Mouse (Mus musculus): ENCODE measurements around the gene Ankrd6. TPM values are rescaled to one million over a fixed set of nuclear protein-coding genes. Genes with fewer than 3 reads are reported as not detected.

Gene Ankrd6
- polyA plus RNA-seq, 1 experiment from 2014 or later: 26.5 TPM

DNA sequence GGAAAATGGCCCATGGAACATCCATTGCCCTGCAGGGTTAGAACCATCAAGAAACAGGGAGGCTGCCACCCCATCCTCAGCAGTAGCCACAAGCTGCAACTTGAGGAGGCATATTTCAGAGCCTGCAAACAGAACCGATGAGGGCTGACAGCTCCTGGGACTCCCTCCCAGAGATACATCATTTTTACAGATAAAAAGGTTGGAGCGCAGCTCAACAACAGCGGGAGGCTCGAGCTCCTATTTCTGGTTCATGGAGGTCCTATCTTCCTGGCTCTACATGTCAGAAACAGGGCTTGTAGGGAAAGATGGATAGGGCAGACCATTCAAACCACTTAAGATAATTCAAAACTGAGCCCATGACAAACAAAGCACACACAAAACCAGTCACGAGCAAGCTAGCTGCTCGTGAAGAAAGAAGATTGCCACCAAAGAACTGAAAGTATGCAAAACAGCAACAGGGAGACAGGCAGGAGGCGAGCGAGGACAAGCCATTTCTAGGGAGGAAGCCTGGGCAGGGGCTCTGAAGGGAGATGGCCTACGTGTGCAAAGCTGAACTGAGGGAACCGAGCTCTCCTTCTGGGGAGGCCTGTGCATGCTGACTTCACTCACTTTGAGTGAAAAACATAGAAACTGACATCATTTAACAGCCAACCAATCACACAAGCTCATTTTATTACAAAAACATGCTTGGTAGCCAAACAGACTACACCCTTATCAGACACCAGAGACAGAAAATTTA lies 60.5 kb downstream of the Ankrd6 start:
- Histone ChIP-seq H3K36me3 (peaks cover 5% of the 10 kb centered on the region), H3K9ac (no peak overlapping the region), H3K27ac (no peak overlapping the region), H3K9me3 (peaks cover 19% of the 10 kb centered on the region), H3K27me3 (replicated peaks) (0 out of 2 replicates have a peak, but pooled peaks cover 5% of the 10 kb centered on the region), H3K4me3 (no peak overlapping the region), H3K4me1 (0 out of 2 replicates have a peak, but pooled peaks cover 12% of the 10 kb centered on the region), H3K4me2 (replicated peaks) (no peak overlapping the region)
- no peak for ATAC-seq (ENCODE audit: low FRiP score, low read depth)
- 60% methylated on average over 10 of the region's 10 CpGs for WGBS

DNA sequence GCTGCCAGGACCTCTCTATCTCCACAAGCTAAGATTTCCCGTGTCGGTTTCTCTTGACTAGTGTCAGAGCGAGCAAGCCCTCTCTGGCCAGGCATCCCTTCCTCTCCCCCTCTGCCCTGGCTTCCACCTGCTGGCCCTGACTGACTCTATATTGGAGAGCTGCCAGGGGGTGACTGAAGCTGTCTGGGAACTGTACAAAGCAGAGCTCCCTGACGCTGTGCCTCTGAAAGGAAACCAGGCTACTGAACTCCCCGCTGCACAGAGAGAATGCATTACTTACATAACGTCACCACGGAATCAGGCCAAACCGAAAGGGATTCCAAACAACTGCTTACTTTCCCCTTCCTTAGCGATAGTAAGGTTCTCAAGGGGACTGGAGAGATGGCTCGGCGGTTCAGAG lies 61.4 kb downstream of the Ankrd6 start:
- H3K36me3 ChIP-seq: peaks cover under 1% of the 10 kb centered on the region
- H3K4me1 ChIP-seq: 0 out of 2 replicates have a peak, but pooled peaks cover 12% of the 10 kb centered on the region
- ATAC-seq (ENCODE audit: low FRiP score, low read depth): peak; percentile 73
- H3K27me3 ChIP-seq (replicated peaks): 0 out of 2 replicates have a peak, but pooled peaks cover 5% of the 10 kb centered on the region
- no peak overlapping the region for H3K4me3 ChIP-seq
- no peak overlapping the region for H3K4me2 ChIP-seq (replicated peaks)
- H3K9ac ChIP-seq: no peak overlapping the region
- WGBS: 50% methylated on average over 11 of the region's 11 CpGs
- 0 out of 2 replicates have a peak overlapping the region, but pooled peaks have one; percentile 23 for H3K27ac ChIP-seq
- H3K9me3 ChIP-seq: peaks cover 11% of the 10 kb centered on the region

DNA sequence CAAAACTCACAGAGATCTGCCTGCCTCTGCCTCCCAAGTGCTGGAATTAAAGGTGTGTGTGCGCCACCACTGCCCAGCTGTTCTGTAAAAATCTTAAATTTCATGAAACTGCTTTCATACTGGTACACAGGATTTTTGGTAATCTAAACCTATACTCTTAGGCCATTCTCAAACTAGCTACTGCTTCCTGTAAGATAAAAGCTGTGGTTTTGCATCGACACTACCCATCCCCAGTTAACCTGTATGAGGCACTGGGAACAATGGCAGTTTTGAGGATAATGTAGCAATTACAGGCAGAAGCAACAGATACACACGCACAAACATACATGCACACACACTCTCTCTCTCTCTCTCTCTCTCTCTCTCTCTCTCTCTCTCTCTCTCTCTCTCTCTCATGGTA lies 64.2 kb downstream of the Ankrd6 start:
- Histone ChIP-seq H3K4me1 (0 out of 2 replicates have a peak, but pooled peaks cover 12% of the 10 kb centered on the region), H3K9ac (no peak overlapping the region)
- ATAC-seq (ENCODE audit: low FRiP score, low read depth): no peak

DNA sequence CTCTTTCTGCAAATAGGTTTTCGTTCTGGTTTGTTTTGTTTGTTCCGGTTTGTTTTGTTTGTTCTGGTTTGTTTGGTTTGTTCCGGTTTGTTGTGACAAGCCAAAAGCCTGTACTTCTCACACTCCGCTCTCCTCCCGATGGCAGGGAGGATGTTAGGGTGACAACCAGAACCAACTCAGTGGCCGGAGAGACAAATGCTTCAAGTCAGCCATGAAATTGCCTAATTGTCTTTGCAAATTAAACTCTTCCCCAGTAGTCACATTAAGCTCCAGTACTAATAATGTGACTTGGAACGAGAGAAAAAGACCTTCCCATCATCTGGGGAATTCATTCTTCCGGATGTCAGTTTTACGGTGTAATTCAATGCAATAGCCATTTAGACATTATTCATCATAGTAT lies 66.0 kb downstream of the Ankrd6 start:
- H3K9me3 ChIP-seq: no peaks in the 10 kb centered on the region
- no peak for ATAC-seq (ENCODE audit: low FRiP score, low read depth)
- peaks cover 5% of the 10 kb centered on the region; the same call in 1 of the 2 replicates for H3K27me3 ChIP-seq (replicated peaks)
- H3K27ac ChIP-seq: no peak overlapping the region
- 27% methylated on average over 9 of the region's 9 CpGs for WGBS
- H3K4me2 ChIP-seq (replicated peaks): no peak overlapping the region
- H3K9ac ChIP-seq: no peak overlapping the region
- H3K36me3 ChIP-seq: no peaks in the 10 kb centered on the region
- no peak overlapping the region for H3K4me3 ChIP-seq
- 0 out of 2 replicates have a peak, but pooled peaks cover 5% of the 10 kb centered on the region for H3K4me1 ChIP-seq

More for the DNA sequence above, 64.2 kb downstream of the Ankrd6 start:
- Histone ChIP-seq H3K4me3 (no peak overlapping the region), H3K9me3 (no peaks in the 10 kb centered on the region), H3K36me3 (no peaks in the 10 kb centered on the region), H3K27ac (no peak overlapping the region), H3K27me3 (replicated peaks) (peaks cover 5% of the 10 kb centered on the region; the same call in 1 of the 2 replicates), H3K4me2 (replicated peaks) (no peak overlapping the region)
- 95% methylated on average over 3 of the region's 3 CpGs for WGBS

- H3K4me2 ChIP-seq (replicated peaks): no peak overlapping the region
- no peak for ATAC-seq (ENCODE audit: low FRiP score, low read depth)
- H3K27me3 ChIP-seq (replicated peaks): no peaks in the 10 kb centered on the region; the same call in 1 of the 2 replicates
- H3K36me3 ChIP-seq: no peaks in the 10 kb centered on the region
- no peak overlapping the region for H3K27ac ChIP-seq
- no peak overlapping the region for H3K4me3 ChIP-seq
- H3K9me3 ChIP-seq: no peaks in the 10 kb centered on the region
- H3K9ac ChIP-seq: no peak overlapping the region
- H3K4me1 ChIP-seq: no peaks in the 10 kb centered on the region
- WGBS: 75% methylated on average over 4 of the region's 4 CpGs
These were observed 69.6 kb downstream of the Ankrd6 start for GRCm38 (mm10) chr4:32881001-32881400.

GRCm38 (mm10) chr4:32874669-32875068 lies 76.0 kb downstream of the Ankrd6 start:
- Histone ChIP-seq H3K9me3 (no peaks in the 10 kb centered on the region), H3K9ac (no peak overlapping the region), H3K4me3 (no peak overlapping the region), H3K27me3 (replicated peaks) (no peaks in the 10 kb centered on the region), H3K4me2 (replicated peaks) (no peak overlapping the region), H3K27ac (no peak overlapping the region), H3K4me1 (no peaks in the 10 kb centered on the region), H3K36me3 (no peaks in the 10 kb centered on the region)
- no peak for ATAC-seq (ENCODE audit: low FRiP score, low read depth)
- WGBS: 89% methylated on average over 4 of the region's 4 CpGs

GRCm38 (mm10) chr4:32872189-32872749 lies 78.4 kb downstream of the Ankrd6 start:
- Histone ChIP-seq H3K36me3 (no peaks in the 10 kb centered on the region), H3K4me1 (no peaks in the 10 kb centered on the region), H3K4me3 (no peak overlapping the region), H3K27me3 (replicated peaks) (no peaks in the 10 kb centered on the region), H3K9me3 (no peaks in the 10 kb centered on the region), H3K4me2 (replicated peaks) (no peak overlapping the region), H3K27ac (no peak overlapping the region), H3K9ac (no peak overlapping the region)
- 83% methylated on average over 8 of the region's 8 CpGs for WGBS
- no peak for ATAC-seq (ENCODE audit: low FRiP score, low read depth)

DNA sequence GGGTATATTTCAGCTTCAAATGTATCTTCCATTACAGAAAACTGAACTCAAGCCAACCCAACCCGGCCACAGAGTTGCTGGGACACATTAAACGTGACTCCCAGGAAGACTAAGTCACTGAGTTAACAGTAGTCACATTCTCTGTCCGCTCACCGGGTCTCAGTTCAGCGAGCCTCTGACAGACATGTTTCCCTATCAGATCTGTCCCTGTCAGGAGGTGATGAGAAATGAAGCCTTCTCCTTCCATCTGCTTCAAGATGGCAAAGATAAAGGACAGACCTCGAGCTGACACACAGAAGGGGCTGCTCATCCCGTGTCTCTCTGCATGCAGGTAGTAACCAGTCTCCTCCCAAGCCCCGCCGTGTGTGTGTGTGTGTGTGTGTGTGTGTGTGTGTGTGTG lies 81.3 kb downstream of the Ankrd6 start:
- no peak overlapping the region for H3K4me2 ChIP-seq (replicated peaks)
- no peaks in the 10 kb centered on the region for H3K27me3 ChIP-seq (replicated peaks)
- H3K36me3 ChIP-seq: no peaks in the 10 kb centered on the region
- H3K4me3 ChIP-seq: no peak overlapping the region
- H3K27ac ChIP-seq: no peak overlapping the region
- ATAC-seq (ENCODE audit: low FRiP score, low read depth): no peak
- 83% methylated on average over 9 of the region's 9 CpGs for WGBS
- H3K4me1 ChIP-seq: peaks cover 5% of the 10 kb centered on the region
- H3K9ac ChIP-seq: no peak overlapping the region; the same call in 1 of the 2 replicates
- H3K9me3 ChIP-seq: no peaks in the 10 kb centered on the region

DNA sequence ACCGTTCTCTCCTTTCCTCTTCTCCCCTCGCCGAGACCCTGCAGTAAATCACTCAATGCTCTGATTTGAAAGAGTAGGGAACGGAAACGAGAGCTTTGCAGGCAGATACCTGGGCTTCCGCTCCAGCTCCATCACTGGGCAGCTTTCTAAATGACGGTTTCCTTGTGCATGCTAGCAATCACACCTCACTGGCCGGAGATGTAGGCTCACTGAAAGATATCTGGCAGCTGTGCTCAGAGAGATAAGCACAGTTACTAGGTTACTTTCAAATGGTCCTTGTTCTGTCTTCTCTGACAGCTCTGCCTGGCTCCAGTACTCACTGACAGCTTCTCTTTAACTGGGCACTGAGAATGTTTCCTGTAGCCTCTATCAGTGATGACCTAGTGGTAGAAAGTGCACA lies 81.8 kb downstream of the Ankrd6 start:
- peaks cover 10% of the 10 kb centered on the region for H3K4me1 ChIP-seq
- H3K9me3 ChIP-seq: no peaks in the 10 kb centered on the region
- H3K36me3 ChIP-seq: no peaks in the 10 kb centered on the region
- H3K4me2 ChIP-seq (replicated peaks): no peak overlapping the region
- WGBS: 71% methylated on average over 8 of the region's 8 CpGs
- H3K27me3 ChIP-seq (replicated peaks): no peaks in the 10 kb centered on the region
- no peak overlapping the region; the same call in 1 of the 2 replicates for H3K9ac ChIP-seq
- ATAC-seq (ENCODE audit: low FRiP score, low read depth): no peak
- no peak overlapping the region for H3K4me3 ChIP-seq
- no peak overlapping the region for H3K27ac ChIP-seq

DNA sequence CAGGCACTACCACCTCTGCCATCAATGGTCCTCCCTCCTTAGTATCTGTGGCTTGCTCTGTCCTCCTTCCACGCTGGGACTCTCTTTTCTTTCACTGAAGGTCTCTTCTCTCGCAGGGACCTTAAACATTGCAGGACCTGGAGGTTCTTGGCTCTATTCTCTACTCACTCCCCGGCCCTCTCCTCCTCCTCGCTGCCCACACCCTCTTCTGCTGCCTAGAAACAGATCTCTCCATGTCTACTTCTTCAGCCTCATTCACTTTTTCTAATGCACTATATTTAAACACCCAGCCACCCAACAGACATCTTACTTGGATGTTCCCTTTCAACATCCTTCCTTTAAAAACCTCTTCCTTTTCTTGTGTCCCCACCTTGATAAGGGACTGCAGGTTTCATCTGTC lies 82.2 kb downstream of the Ankrd6 start:
- peaks cover 15% of the 10 kb centered on the region for H3K4me1 ChIP-seq
- H3K9ac ChIP-seq: no peak overlapping the region
- no peaks in the 10 kb centered on the region for H3K27me3 ChIP-seq (replicated peaks)
- no peak overlapping the region for H3K27ac ChIP-seq
- no peaks in the 10 kb centered on the region for H3K36me3 ChIP-seq
- H3K9me3 ChIP-seq: no peaks in the 10 kb centered on the region
- H3K4me2 ChIP-seq (replicated peaks): no peak overlapping the region
- no peak for ATAC-seq (ENCODE audit: low FRiP score, low read depth)
- WGBS: 87% methylated on average over 4 of the region's 4 CpGs
- H3K4me3 ChIP-seq: no peak overlapping the region

DNA sequence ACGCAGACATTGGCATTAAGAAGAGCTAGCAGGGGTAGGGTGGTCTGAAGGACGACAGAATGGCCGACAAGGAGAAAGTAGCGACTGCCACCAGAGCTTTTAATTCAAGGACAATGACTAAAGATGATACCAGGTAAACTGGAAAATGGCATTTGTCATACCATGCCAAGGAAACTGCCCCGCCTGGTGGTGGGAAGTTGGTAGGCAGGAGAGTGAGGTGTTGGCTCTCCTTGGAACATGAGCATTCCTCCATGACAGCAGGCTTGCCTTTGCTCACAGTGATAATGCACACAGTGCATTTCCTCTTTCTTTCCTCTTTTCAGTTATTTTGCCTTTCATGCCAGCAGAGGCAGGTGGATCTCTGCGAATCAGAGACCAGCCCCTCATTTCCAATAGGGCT lies 83.2 kb downstream of the Ankrd6 start:
- no peak for ATAC-seq (ENCODE audit: low FRiP score, low read depth)
- peaks cover 23% of the 10 kb centered on the region for H3K4me1 ChIP-seq
- H3K9ac ChIP-seq: no peak overlapping the region
- H3K4me2 ChIP-seq (replicated peaks): no peak overlapping the region
- H3K27me3 ChIP-seq (replicated peaks): no peaks in the 10 kb centered on the region
- H3K27ac ChIP-seq: no peak overlapping the region
- no peaks in the 10 kb centered on the region for H3K9me3 ChIP-seq
- no peak overlapping the region for H3K4me3 ChIP-seq
- WGBS: 85% methylated on average over 6 of the region's 6 CpGs
- H3K36me3 ChIP-seq: no peaks in the 10 kb centered on the region

GRCm38 (mm10) chr4:32864867-32865242 lies 85.8 kb downstream of the Ankrd6 start:
- Histone ChIP-seq H3K4me2 (replicated peaks) (peak overlapping the region; percentile 65), H3K36me3 (no peaks in the 10 kb centered on the region), H3K9ac (peak overlapping the region; percentile 42; the same call in 1 of the 2 replicates), H3K27me3 (replicated peaks) (peaks cover 5% of the 10 kb centered on the region; the same call in 1 of the 2 replicates), H3K4me3 (no peak overlapping the region), H3K4me1 (peaks cover 45% of the 10 kb centered on the region), H3K9me3 (no peaks in the 10 kb centered on the region), H3K27ac (no peak overlapping the region)
- no peak for ATAC-seq (ENCODE audit: low FRiP score, low read depth)
- WGBS: 84% methylated on average over 6 of the region's 6 CpGs

All from neural tube, embryonic 12.5 days (tissue).